Mouse (Mus musculus): ENCODE results near the gene Zscan29. TPM values are rescaled to one million over a fixed set of nuclear protein-coding genes. Genes with fewer than 3 reads are reported as not detected.
A peak's percentile ranks its signal among the peaks of the same experiment; 100 is the strongest.

Gene Zscan29
- polyA plus RNA-seq, 1 experiment: 2.8 TPM

- TF ChIP-seq POLR2A (IDR thresholded peaks at IDR 0.05; ENCODE audit: control insufficient read depth, low read depth, low read length) (no peak), CTCF (IDR thresholded peaks at IDR 0.05; ENCODE audit: control insufficient read depth, insufficient read depth, insufficient replicate concordance, low read depth, low read length) (no peak)
- H3K4me3 ChIP-seq (ENCODE audit: control insufficient read depth, low read depth, low read length): no peak overlapping the region
- H3K4me1 ChIP-seq (ENCODE audit: control insufficient read depth, insufficient read depth, low read length): no peaks in the 10 kb centered on the region
- H3K36me3 ChIP-seq (ENCODE audit: control insufficient read depth, insufficient read depth, low read length): peaks cover 3% of the 10 kb centered on the region
- no peaks in the 10 kb centered on the region for H3K27me3 ChIP-seq (ENCODE audit: control insufficient read depth, insufficient read depth, low read length)
- no peak overlapping the region for H3K27ac ChIP-seq (ENCODE audit: control insufficient read depth, insufficient read depth, low read depth, low read length)
Measured at GRCm38 (mm10) chr2:121153100-121153499, 17.8 kb downstream of the Zscan29 start.

GRCm38 (mm10) chr2:121149679-121150078 is 21.2 kb downstream of the Zscan29 start:
- TF ChIP-seq CTCF (IDR thresholded peaks at IDR 0.05; ENCODE audit: control insufficient read depth, insufficient read depth, insufficient replicate concordance, low read depth, low read length) (no peak), POLR2A (IDR thresholded peaks at IDR 0.05; ENCODE audit: control insufficient read depth, low read depth, low read length) (no peak)
- H3K4me1 ChIP-seq (ENCODE audit: control insufficient read depth, insufficient read depth, low read length): no peaks in the 10 kb centered on the region
- H3K27me3 ChIP-seq (ENCODE audit: control insufficient read depth, insufficient read depth, low read length): no peaks in the 10 kb centered on the region
- no peak overlapping the region for H3K27ac ChIP-seq (ENCODE audit: control insufficient read depth, insufficient read depth, low read depth, low read length)
- no peak overlapping the region for H3K4me3 ChIP-seq (ENCODE audit: control insufficient read depth, low read depth, low read length)
- peaks cover 3% of the 10 kb centered on the region for H3K36me3 ChIP-seq (ENCODE audit: control insufficient read depth, insufficient read depth, low read length)

GRCm38 (mm10) chr2:121142415-121142814 is 28.5 kb downstream of the Zscan29 start:
- peaks cover 13% of the 10 kb centered on the region for H3K4me1 ChIP-seq (ENCODE audit: control insufficient read depth, insufficient read depth, low read length)
- H3K36me3 ChIP-seq (ENCODE audit: control insufficient read depth, insufficient read depth, low read length): peaks cover 1% of the 10 kb centered on the region; the same call in 1 of the 2 replicates

GRCm38 (mm10) chr2:121141216-121142035 is 29.5 kb downstream of the Zscan29 start:
- peak overlapping the region; percentile 4; the same call in 1 of the 2 replicates for H3K4me3 ChIP-seq (ENCODE audit: control insufficient read depth, low read depth, low read length)
- H3K36me3 ChIP-seq (ENCODE audit: control insufficient read depth, insufficient read depth, low read length): peaks cover 1% of the 10 kb centered on the region; the same call in 1 of the 2 replicates
- TF ChIP-seq POLR2A (IDR thresholded peaks at IDR 0.05; ENCODE audit: control insufficient read depth, low read depth, low read length): no peak
- no peak for TF ChIP-seq CTCF (IDR thresholded peaks at IDR 0.05; ENCODE audit: control insufficient read depth, insufficient read depth, insufficient replicate concordance, low read depth, low read length)
- H3K27me3 ChIP-seq (ENCODE audit: control insufficient read depth, insufficient read depth, low read length): no peaks in the 10 kb centered on the region
- peaks cover 13% of the 10 kb centered on the region for H3K4me1 ChIP-seq (ENCODE audit: control insufficient read depth, insufficient read depth, low read length)
- no peak overlapping the region for H3K27ac ChIP-seq (ENCODE audit: control insufficient read depth, insufficient read depth, low read depth, low read length)

More at GRCm38 (mm10) chr2:121142415-121142814, 28.5 kb downstream of the Zscan29 start:
- no peak for TF ChIP-seq CTCF (IDR thresholded peaks at IDR 0.05; ENCODE audit: control insufficient read depth, insufficient read depth, insufficient replicate concordance, low read depth, low read length)
- no peak for TF ChIP-seq POLR2A (IDR thresholded peaks at IDR 0.05; ENCODE audit: control insufficient read depth, low read depth, low read length)
- Histone ChIP-seq H3K27me3 (ENCODE audit: control insufficient read depth, insufficient read depth, low read length) (no peaks in the 10 kb centered on the region), H3K27ac (ENCODE audit: control insufficient read depth, insufficient read depth, low read depth, low read length) (no peak overlapping the region), H3K4me3 (ENCODE audit: control insufficient read depth, low read depth, low read length) (no peak overlapping the region)

- H3K36me3 ChIP-seq (ENCODE audit: control insufficient read depth, insufficient read depth, low read length): peaks cover 1% of the 10 kb centered on the region; the same call in 1 of the 2 replicates
- peak within 1 kb of the TSS; percentile 91 for H3K4me3 ChIP-seq (ENCODE audit: control insufficient read depth, low read depth, low read length)
- TF ChIP-seq CTCF (IDR thresholded peaks at IDR 0.05; ENCODE audit: control insufficient read depth, insufficient read depth, insufficient replicate concordance, low read depth, low read length): no peak
- TF ChIP-seq POLR2A (IDR thresholded peaks at IDR 0.05; ENCODE audit: control insufficient read depth, low read depth, low read length): peak; percentile 80
- H3K4me1 ChIP-seq (ENCODE audit: control insufficient read depth, insufficient read depth, low read length): peaks cover 13% of the 10 kb centered on the region
- H3K27me3 ChIP-seq (ENCODE audit: control insufficient read depth, insufficient read depth, low read length): no peaks in the 10 kb centered on the region
- H3K27ac ChIP-seq (ENCODE audit: control insufficient read depth, insufficient read depth, low read depth, low read length): peak within 1 kb of the TSS; percentile 82
Measured at GRCm38 (mm10) chr2:121140018-121140882, 30.7 kb downstream of the Zscan29 start, which contains the start of the genes Adal and Lcmt2. TSS of gene Adal (plus strand) at chr2:121140428. TSS of gene Lcmt2 (minus strand) at chr2:121140653.

GRCm38 (mm10) chr2:121139266-121140017 is 31.5 kb downstream of the Zscan29 start:
- Histone ChIP-seq H3K27me3 (ENCODE audit: control insufficient read depth, insufficient read depth, low read length) (no peaks in the 10 kb centered on the region), H3K4me3 (ENCODE audit: control insufficient read depth, low read depth, low read length) (peak overlapping the region; percentile 91), H3K4me1 (ENCODE audit: control insufficient read depth, insufficient read depth, low read length) (peaks cover 13% of the 10 kb centered on the region), H3K27ac (ENCODE audit: control insufficient read depth, insufficient read depth, low read depth, low read length) (peak overlapping the region; percentile 82), H3K36me3 (ENCODE audit: control insufficient read depth, insufficient read depth, low read length) (peaks cover 1% of the 10 kb centered on the region; the same call in 1 of the 2 replicates)
- TF ChIP-seq POLR2A (IDR thresholded peaks at IDR 0.05; ENCODE audit: control insufficient read depth, low read depth, low read length) (no peak), CTCF (IDR thresholded peaks at IDR 0.05; ENCODE audit: control insufficient read depth, insufficient read depth, insufficient replicate concordance, low read depth, low read length) (0 out of 2 replicates have a peak, but pooled peaks have one; percentile 8)

Data from testis, adult 2 months (tissue).